Mouse (Mus musculus) lung, embryonic 14.5 days (tissue): Measurements from ENCODE around the gene Noc4l. TPM values are rescaled to one million over a fixed set of nuclear protein-coding genes. Genes with fewer than 3 reads are reported as not detected.
A peak's percentile ranks its signal among the peaks of the same experiment; 100 is the strongest.

Source experiments
- ATAC-seq: fragments of 200-750 bp; cut with Nextera tagmentation; 2 replicates; pipeline ENCODE4 v1.8.0; 2017; ENCODE audit warnings: mild to moderate bottlenecking, moderate TSS enrichment, moderate library complexity; ENCODE audit not compliant: insufficient read depth
- DNase-seq: peaks from one replicate; pipeline ENCODE4 v3.0.0-alpha.2; 2015
- H3K27ac ChIP-seq: fragments of 300-500 bp; sonication (generic); 2 replicates; pipeline ENCODE4 v1.5.1; 2014; ENCODE audit warnings: low read depth, mild to moderate bottlenecking, moderate library complexity
- H3K27me3 ChIP-seq: fragments of 300-500 bp; sonication (generic); 2 replicates; pipeline ENCODE4 v1.6.1; 2014; ENCODE audit warnings: low read length, control low read depth; ENCODE audit not compliant: insufficient read depth
- H3K36me3 ChIP-seq: fragments of 300-500 bp; sonication (generic); 2 replicates; pipeline ENCODE4 v1.6.1; 2014; ENCODE audit warnings: control low read depth; ENCODE audit not compliant: insufficient read depth
- H3K4me1 ChIP-seq: fragments of 300-500 bp; sonication (generic); 2 replicates; pipeline ENCODE4 v1.6.1; 2014; ENCODE audit warnings: antibody characterized with exemption, control low read depth; ENCODE audit not compliant: insufficient read depth
- H3K4me2 ChIP-seq: fragments of 300-500 bp; sonication (generic); 2 replicates; pipeline ENCODE4 v1.6.1; 2014; ENCODE audit warnings: mild to moderate bottlenecking
- H3K4me3 ChIP-seq: fragments of 300-500 bp; sonication (generic); 2 replicates; pipeline ENCODE4 v1.5.1; 2014; ENCODE audit warnings: low read depth, low read length
- H3K9ac ChIP-seq: fragments of 300-500 bp; sonication (generic); 2 replicates; pipeline ENCODE4 v1.6.1; 2014
- H3K9me3 ChIP-seq: fragments of 300-500 bp; sonication (generic); 2 replicates; pipeline ENCODE4 v1.6.1; 2016; ENCODE audit warnings: low read depth, low read length, control low read depth
- CTCF ChIP-seq: IDR thresholded peaks from 2 replicates; pipeline ENCODE4 v1.5.1; 2016; ENCODE audit warnings: antibody characterized with exemption, low read depth
- WGBS: fragments of 180-500 bp; shearing (Covaris S2); extraction: QIAGEN DNeasy Blood & Tissue Kit; methylation state at CpG from one replicate; pipeline ENCODE4 v1.1.7; 2014; 5-methylcytosine and 5-hydroxymethylcytosine counted together
- polyA plus RNA-seq: library from polyadenylated mRNA; unstranded; fragments of >200 nt; fragmentation: Nextera tagmentation; extraction: Ambion mirVana; gene quantifications from 2 replicates; pipeline ENCODE4 v1.2.1, GENCODE M21; 2014

Noc4l gene
- polyA plus RNA-seq, 1 experiment from 2014 or later: 57.3 TPM

DNA sequence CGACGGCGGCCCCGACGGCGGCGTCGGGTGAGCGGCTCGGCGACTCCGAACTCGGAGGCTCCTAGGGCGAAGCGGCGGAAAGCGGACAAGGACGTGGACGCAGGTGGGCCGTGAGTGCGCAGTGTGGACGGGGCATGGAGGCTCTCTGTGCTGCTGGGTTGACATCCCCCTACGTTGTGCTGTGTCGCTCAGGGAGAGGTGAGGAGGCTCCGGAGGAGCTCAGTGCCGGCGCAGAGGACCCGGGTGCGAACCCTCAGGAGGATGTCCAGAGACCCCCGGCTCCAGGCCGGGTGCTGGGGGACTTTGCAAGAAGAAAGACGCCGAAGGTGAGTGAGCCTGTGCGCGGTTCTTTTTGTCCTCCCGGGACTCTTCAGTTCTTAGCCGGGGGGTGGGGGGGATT lies 469 bp upstream of the Noc4l start:
- H3K27me3 ChIP-seq: no peaks in the 10 kb centered on the region
- H3K27ac ChIP-seq: peak overlapping the region; percentile 18; the same call in 1 of the 2 replicates
- no peak for TF ChIP-seq CTCF
- no peak for DNase-seq
- peak overlapping the region; percentile 89 for H3K4me2 ChIP-seq
- H3K9ac ChIP-seq: peak overlapping the region; percentile 90
- ATAC-seq: peak; percentile 48
- H3K36me3 ChIP-seq: peaks cover 80% of the 10 kb centered on the region
- H3K4me3 ChIP-seq: peak overlapping the region; percentile 99
- no peaks in the 10 kb centered on the region for H3K4me1 ChIP-seq
- no peaks in the 10 kb centered on the region for H3K9me3 ChIP-seq
- WGBS: 1% methylated on average over 37 of the region's 37 CpGs

- H3K36me3 ChIP-seq: peaks cover 50% of the 10 kb centered on the region
Observed at GRCm38 (mm10) chr5:110646377-110646776, 6.8 kb downstream of the Noc4l start.

DNA sequence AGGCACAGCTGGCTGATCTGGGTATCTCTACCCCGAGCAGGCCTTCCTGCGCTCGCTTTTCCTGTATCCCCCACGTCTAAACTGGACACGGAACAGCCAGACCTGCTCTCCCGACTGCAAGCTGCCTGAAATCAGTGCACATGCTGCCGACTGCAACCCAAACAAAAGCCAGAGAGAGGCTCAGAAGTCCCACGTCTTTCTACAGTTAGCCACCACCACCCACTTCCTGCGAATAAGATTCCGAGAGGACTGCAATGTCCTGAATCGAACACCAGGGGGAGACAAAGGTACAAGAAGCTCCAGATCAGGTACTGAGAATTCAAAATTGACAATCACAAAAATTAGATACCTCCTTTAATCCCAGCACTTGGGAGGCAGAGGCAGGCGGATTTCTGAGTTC lies 13.8 kb downstream of the Noc4l start:
- Histone ChIP-seq H3K27ac (no peak overlapping the region), H3K9ac (peak overlapping the region; percentile 33), H3K9me3 (no peaks in the 10 kb centered on the region), H3K27me3 (no peaks in the 10 kb centered on the region), H3K36me3 (no peaks in the 10 kb centered on the region), H3K4me3 (no peak overlapping the region), H3K4me1 (no peaks in the 10 kb centered on the region), H3K4me2 (peak overlapping the region; percentile 41)
- peak; percentile 58; the same call in 1 of the 2 replicates for ATAC-seq
- peak; percentile 89 for DNase-seq
- WGBS: 21% methylated on average over 12 of the region's 12 CpGs
- TF ChIP-seq CTCF: peak; percentile 89

More at GRCm38 (mm10) chr5:110646377-110646776, 6.8 kb downstream of the Noc4l start:
- Histone ChIP-seq H3K9ac (no peak overlapping the region), H3K27ac (no peak overlapping the region), H3K4me2 (no peak overlapping the region), H3K27me3 (no peaks in the 10 kb centered on the region), H3K4me1 (no peaks in the 10 kb centered on the region), H3K9me3 (no peaks in the 10 kb centered on the region), H3K4me3 (no peak overlapping the region)
- no peak for ATAC-seq
- TF ChIP-seq CTCF: no peak
- DNase-seq: no peak

DNA sequence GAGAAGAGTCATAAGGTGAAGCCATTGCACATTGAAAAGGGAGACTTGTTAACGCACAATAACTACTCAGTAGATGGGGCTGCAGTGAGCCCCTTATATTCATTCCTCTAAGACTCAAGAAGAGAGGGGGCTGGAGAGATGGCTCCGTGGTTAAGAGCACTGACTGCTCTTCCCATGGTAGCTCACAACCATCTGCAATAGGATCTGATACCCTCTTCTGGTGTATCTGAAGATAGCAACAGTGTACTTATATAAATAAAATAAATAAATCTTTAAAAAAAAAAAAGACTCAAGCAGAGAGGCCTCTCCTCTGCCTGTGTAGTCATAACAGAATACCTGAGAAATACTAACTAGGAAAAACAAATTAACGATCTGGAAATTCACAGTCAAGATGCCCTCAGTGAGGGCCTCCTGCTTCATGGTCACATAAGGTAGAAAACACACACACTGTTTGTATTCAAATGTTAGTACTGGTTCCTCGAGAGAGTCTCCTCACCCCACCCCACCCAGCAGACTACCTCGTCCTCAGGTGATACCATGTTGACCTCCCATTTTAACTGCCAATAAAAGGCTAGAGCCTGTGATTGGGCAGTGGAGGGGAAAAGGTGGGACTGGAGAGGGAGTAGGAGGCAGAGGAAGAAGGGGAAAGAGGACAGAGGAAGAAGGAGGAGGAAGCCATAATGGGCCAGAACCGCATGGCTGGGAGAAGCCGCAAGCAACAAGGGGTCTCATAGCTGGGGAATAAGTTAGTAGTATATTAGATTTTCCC lies 14.7 kb downstream of the Noc4l start:
- no peak for ATAC-seq
- no peak for DNase-seq
- Histone ChIP-seq H3K27me3 (no peaks in the 10 kb centered on the region), H3K4me2 (no peak overlapping the region), H3K9ac (no peak overlapping the region), H3K9me3 (no peaks in the 10 kb centered on the region), H3K4me1 (no peaks in the 10 kb centered on the region), H3K27ac (no peak overlapping the region), H3K4me3 (no peak overlapping the region), H3K36me3 (no peaks in the 10 kb centered on the region)
- WGBS: 63% methylated on average over 7 of the region's 7 CpGs
- TF ChIP-seq CTCF: 0 out of 2 replicates have a peak, but pooled peaks have one; percentile 3

DNA sequence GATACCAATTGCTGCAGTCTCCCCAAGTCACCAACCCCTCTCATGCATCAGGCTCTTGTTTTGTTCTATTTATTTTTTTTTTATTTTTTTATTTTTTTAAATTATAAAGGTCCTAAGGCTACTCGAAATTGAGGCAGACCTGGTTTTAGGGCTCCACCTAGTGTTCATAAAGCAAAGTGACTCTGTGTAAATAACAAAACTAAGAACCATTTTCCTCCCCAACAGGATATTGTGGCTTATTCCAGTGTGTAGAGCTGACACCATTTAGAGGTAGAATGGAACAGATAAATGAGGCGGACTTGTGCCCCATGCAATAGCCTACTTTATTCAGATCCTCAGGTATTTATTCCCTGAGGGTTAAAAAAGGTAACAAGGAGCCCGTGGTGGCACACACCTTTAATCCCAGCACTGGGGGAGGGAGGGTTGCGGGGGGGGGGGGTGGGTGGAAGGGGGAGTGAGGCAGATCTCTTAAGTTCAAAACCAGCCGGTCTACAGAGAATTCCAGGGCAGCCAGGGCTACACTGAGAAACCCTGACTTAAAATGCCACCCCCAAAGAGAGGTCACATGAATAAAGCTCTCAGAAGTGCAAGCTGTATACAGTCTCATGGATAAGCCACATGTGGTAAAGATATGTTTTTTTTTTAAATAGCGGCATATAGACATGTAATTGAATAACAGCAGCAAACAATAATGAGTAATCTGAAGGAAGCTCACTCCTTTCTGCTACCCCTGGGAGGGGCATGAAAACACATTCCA lies 17.1 kb downstream of the Noc4l start:
- no peak overlapping the region for H3K4me3 ChIP-seq
- H3K9ac ChIP-seq: no peak overlapping the region
- H3K4me2 ChIP-seq: no peak overlapping the region
- no peaks in the 10 kb centered on the region for H3K27me3 ChIP-seq
- no peaks in the 10 kb centered on the region for H3K36me3 ChIP-seq
- TF ChIP-seq CTCF: peak; percentile 77
- H3K27ac ChIP-seq: no peak overlapping the region
- 39% methylated on average over 6 of the region's 6 CpGs for WGBS
- no peaks in the 10 kb centered on the region for H3K4me1 ChIP-seq
- H3K9me3 ChIP-seq: no peaks in the 10 kb centered on the region
- ATAC-seq (peak; percentile 38), DNase-seq (peak; percentile 80)

DNA sequence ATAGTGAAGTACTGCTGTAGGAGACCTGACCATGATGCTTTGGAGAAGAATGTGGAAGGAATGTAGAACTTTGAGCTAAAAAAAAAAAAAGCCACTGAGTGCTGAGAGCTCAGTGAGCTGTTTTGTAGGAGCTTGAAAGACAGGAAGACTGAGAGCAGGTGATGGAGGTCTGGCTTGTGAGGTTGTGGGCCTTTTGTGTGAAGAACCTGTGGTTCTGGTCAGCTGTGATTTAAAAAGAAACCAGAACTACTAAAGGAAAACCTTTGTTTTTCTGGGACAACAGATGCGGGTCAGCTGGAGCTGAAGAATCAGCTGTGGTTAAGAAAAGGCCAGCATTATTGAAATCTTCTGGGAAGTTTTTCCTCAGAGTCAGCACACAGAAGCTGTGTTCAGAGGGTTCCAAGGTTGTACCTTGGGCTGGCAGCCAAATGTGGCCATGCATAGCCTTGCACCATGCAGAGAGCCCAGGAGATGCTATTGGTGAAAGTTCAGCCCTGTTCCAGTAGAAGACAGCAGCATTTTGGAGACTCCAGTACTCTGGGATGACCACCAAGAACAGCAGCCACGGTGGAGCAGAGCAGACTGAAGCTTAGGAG lies 23.6 kb downstream of the Noc4l start:
- Histone ChIP-seq H3K9me3 (no peaks in the 10 kb centered on the region), H3K9ac (no peak overlapping the region), H3K27ac (no peak overlapping the region), H3K36me3 (no peaks in the 10 kb centered on the region), H3K4me1 (no peaks in the 10 kb centered on the region), H3K4me3 (no peak overlapping the region), H3K4me2 (no peak overlapping the region), H3K27me3 (peaks cover 5% of the 10 kb centered on the region; the same call in 1 of the 2 replicates)
- ATAC-seq: no peak
- TF ChIP-seq CTCF: no peak
- 76% methylated on average over 2 of the region's 2 CpGs for WGBS
- DNase-seq: no peak

- no peak overlapping the region for H3K4me2 ChIP-seq
- no peak for ATAC-seq
- 17% methylated on average over 19 of the region's 19 CpGs for WGBS
Observed at GRCm38 (mm10) chr5:110628156-110628555, 25.1 kb downstream of the Noc4l start.

More at GRCm38 (mm10) chr5:110628156-110628555, 25.1 kb downstream of the Noc4l start:
- no peaks in the 10 kb centered on the region for H3K9me3 ChIP-seq
- H3K4me3 ChIP-seq: no peak overlapping the region
- no peak overlapping the region for H3K9ac ChIP-seq
- H3K4me1 ChIP-seq: no peaks in the 10 kb centered on the region
- H3K27ac ChIP-seq: no peak overlapping the region
- no peaks in the 10 kb centered on the region for H3K36me3 ChIP-seq
- peaks cover 5% of the 10 kb centered on the region; the same call in 1 of the 2 replicates for H3K27me3 ChIP-seq
- DNase-seq: no peak
- TF ChIP-seq CTCF: no peak
